Mouse (Mus musculus): Measurements from ENCODE around the gene Hhat. TPM values are rescaled to one million over a fixed set of nuclear protein-coding genes. Genes with fewer than 3 reads are reported as not detected.

Gene Hhat
- polyA plus RNA-seq, 1 experiment from 2014 or later = 4.8 TPM

- H3K27ac ChIP-seq (ENCODE audit: low read depth, low read length) = no peak overlapping the region
- H3K9ac ChIP-seq (ENCODE audit: low read depth, low read length) = no peak overlapping the region
- no peaks in the 10 kb centered on the region; the same call in 1 of the 2 replicates for H3K36me3 ChIP-seq (ENCODE audit: control insufficient read depth, insufficient read depth)
- H3K4me1 ChIP-seq (replicated peaks; ENCODE audit: control insufficient read depth, insufficient read depth, low read length) = no peaks in the 10 kb centered on the region
- H3K27me3 ChIP-seq (replicated peaks; ENCODE audit: control insufficient read depth, insufficient read depth, low read length) = no peaks in the 10 kb centered on the region
- H3K4me2 ChIP-seq (replicated peaks; ENCODE audit: low read depth) = no peak overlapping the region
- no peak for TF ChIP-seq CTCF (IDR thresholded peaks at IDR 0.05; ENCODE audit: low read depth)
- H3K4me3 ChIP-seq (ENCODE audit: low read depth, low read length) = no peak overlapping the region
- ATAC-seq = no peak
- H3K9me3 ChIP-seq (ENCODE audit: control insufficient read depth) = 0 out of 2 replicates have a peak, but pooled peaks cover 2% of the 10 kb centered on the region
- 51% methylated on average over 4 of the region's 4 CpGs for WGBS
Observed at GRCm38 (mm10) chr1:192663608-192664007, 107.4 kb downstream of the Hhat start.

DNA sequence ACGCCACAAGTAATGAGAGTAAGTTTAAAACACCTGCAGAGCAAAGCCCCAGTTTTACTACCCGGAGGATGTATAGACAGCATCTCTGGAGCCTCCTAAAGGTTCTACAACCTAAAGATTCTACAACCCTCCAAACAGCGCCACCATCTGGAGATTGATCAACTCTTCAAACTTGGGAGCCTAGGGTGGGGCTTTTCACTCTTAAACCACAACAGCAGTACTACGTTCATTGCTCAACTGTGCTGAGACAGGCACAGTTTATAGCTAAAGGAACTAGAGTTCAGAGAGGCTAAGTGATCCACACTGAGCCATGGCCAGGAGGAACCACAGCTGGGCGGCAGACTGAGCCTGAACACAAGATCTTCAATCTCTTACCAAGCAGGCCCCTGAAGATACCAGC, 107.9 kb downstream of the Hhat start:
- H3K9me3 ChIP-seq (ENCODE audit: control insufficient read depth) = 0 out of 2 replicates have a peak, but pooled peaks cover 2% of the 10 kb centered on the region
- TF ChIP-seq CTCF (IDR thresholded peaks at IDR 0.05; ENCODE audit: low read depth) = peak; percentile 49
- ATAC-seq = peak; percentile 71
- H3K27me3 ChIP-seq (replicated peaks; ENCODE audit: control insufficient read depth, insufficient read depth, low read length) = no peaks in the 10 kb centered on the region
- H3K36me3 ChIP-seq (ENCODE audit: control insufficient read depth, insufficient read depth) = no peaks in the 10 kb centered on the region; the same call in 1 of the 2 replicates
- no peak overlapping the region for H3K4me2 ChIP-seq (replicated peaks; ENCODE audit: low read depth)
- 63% methylated on average over 5 of the region's 5 CpGs for WGBS
- H3K9ac ChIP-seq (ENCODE audit: low read depth, low read length) = no peak overlapping the region
- no peak overlapping the region for H3K27ac ChIP-seq (ENCODE audit: low read depth, low read length)
- H3K4me1 ChIP-seq (replicated peaks; ENCODE audit: control insufficient read depth, insufficient read depth, low read length) = no peaks in the 10 kb centered on the region
- no peak overlapping the region for H3K4me3 ChIP-seq (ENCODE audit: low read depth, low read length)

DNA sequence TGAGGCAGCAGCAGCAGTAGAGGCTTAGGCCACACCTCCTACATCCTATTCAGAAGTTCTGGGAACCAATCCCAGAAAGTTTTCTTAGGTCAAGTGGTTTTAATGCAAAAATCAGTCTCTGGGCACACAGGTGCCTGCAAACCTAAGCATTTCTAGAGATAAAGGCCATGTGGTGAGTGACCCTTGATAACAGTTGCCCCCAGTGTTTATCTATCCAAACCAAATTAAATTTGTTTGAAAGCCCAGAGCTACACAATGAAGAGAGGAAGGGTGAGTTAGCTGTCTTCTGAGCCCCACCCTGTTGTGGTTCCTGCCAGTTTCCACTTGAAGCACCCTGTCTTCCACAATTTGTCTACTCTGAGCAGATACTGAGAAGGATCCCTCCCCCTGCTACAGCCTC, 109.4 kb downstream of the Hhat start:
- H3K4me1 ChIP-seq (replicated peaks; ENCODE audit: control insufficient read depth, insufficient read depth, low read length) = no peaks in the 10 kb centered on the region
- 0 out of 2 replicates have a peak, but pooled peaks cover 2% of the 10 kb centered on the region for H3K9me3 ChIP-seq (ENCODE audit: control insufficient read depth)
- H3K4me3 ChIP-seq (ENCODE audit: low read depth, low read length) = no peak overlapping the region
- no peaks in the 10 kb centered on the region for H3K27me3 ChIP-seq (replicated peaks; ENCODE audit: control insufficient read depth, insufficient read depth, low read length)
- TF ChIP-seq CTCF (IDR thresholded peaks at IDR 0.05; ENCODE audit: low read depth) = no peak
- no peak overlapping the region for H3K27ac ChIP-seq (ENCODE audit: low read depth, low read length)
- no peak for ATAC-seq
- H3K36me3 ChIP-seq (ENCODE audit: control insufficient read depth, insufficient read depth) = no peaks in the 10 kb centered on the region; the same call in 1 of the 2 replicates
- no peak overlapping the region for H3K4me2 ChIP-seq (replicated peaks; ENCODE audit: low read depth)
- H3K9ac ChIP-seq (ENCODE audit: low read depth, low read length) = no peak overlapping the region

- WGBS = 64% methylated on average over 6 of the region's 6 CpGs
- H3K4me1 ChIP-seq (replicated peaks; ENCODE audit: control insufficient read depth, insufficient read depth, low read length) = no peaks in the 10 kb centered on the region
- H3K4me2 ChIP-seq (replicated peaks; ENCODE audit: low read depth) = no peak overlapping the region
- H3K36me3 ChIP-seq (ENCODE audit: control insufficient read depth, insufficient read depth) = no peaks in the 10 kb centered on the region
- H3K27ac ChIP-seq (ENCODE audit: low read depth, low read length) = no peak overlapping the region
- 0 out of 2 replicates have a peak, but pooled peaks cover 2% of the 10 kb centered on the region for H3K9me3 ChIP-seq (ENCODE audit: control insufficient read depth)
- no peak overlapping the region for H3K4me3 ChIP-seq (ENCODE audit: low read depth, low read length)
- H3K9ac ChIP-seq (ENCODE audit: low read depth, low read length) = no peak overlapping the region
- no peak for ATAC-seq
- TF ChIP-seq CTCF (IDR thresholded peaks at IDR 0.05; ENCODE audit: low read depth) = no peak
- no peaks in the 10 kb centered on the region for H3K27me3 ChIP-seq (replicated peaks; ENCODE audit: control insufficient read depth, insufficient read depth, low read length)
Observed at GRCm38 (mm10) chr1:192657417-192657816, 113.6 kb downstream of the Hhat start.

DNA sequence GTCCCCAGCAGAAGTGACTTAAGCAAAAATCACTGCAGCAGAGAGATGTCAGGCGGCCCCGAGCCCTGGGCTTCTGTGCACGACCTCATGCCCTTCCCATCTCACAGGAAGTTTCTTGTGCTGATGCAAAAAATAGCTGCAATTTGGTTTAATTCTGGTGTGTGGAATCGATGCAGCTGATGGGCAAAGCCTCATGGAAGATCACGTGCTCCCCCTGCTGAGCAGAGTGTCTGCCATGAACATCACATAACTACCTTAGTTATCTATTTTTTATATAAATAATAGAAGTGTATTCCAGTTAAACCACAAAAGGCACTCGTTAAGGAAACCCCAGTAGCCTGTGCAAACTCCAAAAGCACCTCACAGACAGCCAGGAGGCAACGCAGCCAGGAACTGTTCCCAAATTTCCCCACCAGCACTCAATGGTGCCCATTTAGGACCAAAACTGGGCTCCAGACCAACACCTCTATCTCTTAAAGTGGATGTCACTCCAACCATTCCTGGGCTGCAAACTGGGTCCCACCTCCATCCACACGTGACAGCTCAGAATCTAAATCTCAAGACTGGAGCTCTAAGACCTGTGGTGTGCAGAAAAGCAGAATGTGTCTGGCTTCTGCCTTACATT, 118.9 kb downstream of the Hhat start:
- no peaks in the 10 kb centered on the region for H3K27me3 ChIP-seq (replicated peaks; ENCODE audit: control insufficient read depth, insufficient read depth, low read length)
- no peak overlapping the region for H3K4me2 ChIP-seq (replicated peaks; ENCODE audit: low read depth)
- no peaks in the 10 kb centered on the region for H3K9me3 ChIP-seq (ENCODE audit: control insufficient read depth)
- peak; percentile 24; the same call in 1 of the 2 replicates for TF ChIP-seq CTCF (IDR thresholded peaks at IDR 0.05; ENCODE audit: low read depth)
- ATAC-seq = no peak
- no peak overlapping the region for H3K9ac ChIP-seq (ENCODE audit: low read depth, low read length)
- no peak overlapping the region for H3K4me3 ChIP-seq (ENCODE audit: low read depth, low read length)
- H3K4me1 ChIP-seq (replicated peaks; ENCODE audit: control insufficient read depth, insufficient read depth, low read length) = no peaks in the 10 kb centered on the region
- 74% methylated on average over 8 of the region's 8 CpGs for WGBS
- no peaks in the 10 kb centered on the region for H3K36me3 ChIP-seq (ENCODE audit: control insufficient read depth, insufficient read depth)
- no peak overlapping the region for H3K27ac ChIP-seq (ENCODE audit: low read depth, low read length)

- Histone ChIP-seq H3K27ac (ENCODE audit: low read depth, low read length) (no peak overlapping the region), H3K36me3 (ENCODE audit: control insufficient read depth, insufficient read depth) (no peaks in the 10 kb centered on the region), H3K9me3 (ENCODE audit: control insufficient read depth) (no peaks in the 10 kb centered on the region), H3K4me2 (replicated peaks; ENCODE audit: low read depth) (no peak overlapping the region), H3K27me3 (replicated peaks; ENCODE audit: control insufficient read depth, insufficient read depth, low read length) (no peaks in the 10 kb centered on the region), H3K9ac (ENCODE audit: low read depth, low read length) (no peak overlapping the region), H3K4me3 (ENCODE audit: low read depth, low read length) (no peak overlapping the region), H3K4me1 (replicated peaks; ENCODE audit: control insufficient read depth, insufficient read depth, low read length) (no peaks in the 10 kb centered on the region)
- WGBS = 61% methylated on average over 7 of the region's 7 CpGs
- no peak for ATAC-seq
- TF ChIP-seq CTCF (IDR thresholded peaks at IDR 0.05; ENCODE audit: low read depth) = no peak
Observed at GRCm38 (mm10) chr1:192650586-192650985, 120.4 kb downstream of the Hhat start.

Data from intestine, postnatal 0 days (tissue).